Mouse (Mus musculus) kidney, postnatal 4 days (tissue): ENCODE data around the gene Ccm2.

ENCODE experiments used
- DNase-seq, 2 experiments: peaks; one replicate each; pipeline ENCODE4 v3.0.0; 2021; ENCODE audit warnings: mixed read lengths in 2 of 2

Ccm2 gene

GRCm38 (mm10) chr11:6585748-6586147 is 39.1 kb downstream of the Ccm2 start:
- DNase-seq: no peak

DNA sequence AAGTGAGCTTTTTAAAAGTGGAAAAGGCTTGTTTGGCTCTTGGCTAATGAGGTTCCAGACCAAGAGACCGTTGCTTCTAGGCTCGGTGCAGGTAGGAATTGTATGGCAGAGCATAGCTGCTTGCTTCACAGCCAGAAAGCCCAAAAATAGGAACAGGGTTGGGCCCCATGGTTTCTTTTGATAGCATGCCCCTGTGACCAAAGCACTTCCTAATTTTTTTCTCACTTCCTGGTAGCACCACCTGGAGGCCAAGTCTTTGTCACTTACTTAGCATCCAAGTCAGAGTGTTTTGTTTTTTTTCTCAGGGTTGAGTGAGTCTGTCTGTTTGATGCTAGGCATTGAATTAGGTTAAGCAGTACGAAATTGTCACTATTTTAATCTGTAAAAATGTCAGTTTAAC is 40.0 kb downstream of the Ccm2 start:
- no peak for DNase-seq

- DNase-seq: no peak
These were observed 40.7 kb downstream of the Ccm2 start for GRCm38 (mm10) chr11:6587249-6587940.

GRCm38 (mm10) chr11:6588295-6588694 is 41.6 kb downstream of the Ccm2 start:
- no peak for DNase-seq

DNA sequence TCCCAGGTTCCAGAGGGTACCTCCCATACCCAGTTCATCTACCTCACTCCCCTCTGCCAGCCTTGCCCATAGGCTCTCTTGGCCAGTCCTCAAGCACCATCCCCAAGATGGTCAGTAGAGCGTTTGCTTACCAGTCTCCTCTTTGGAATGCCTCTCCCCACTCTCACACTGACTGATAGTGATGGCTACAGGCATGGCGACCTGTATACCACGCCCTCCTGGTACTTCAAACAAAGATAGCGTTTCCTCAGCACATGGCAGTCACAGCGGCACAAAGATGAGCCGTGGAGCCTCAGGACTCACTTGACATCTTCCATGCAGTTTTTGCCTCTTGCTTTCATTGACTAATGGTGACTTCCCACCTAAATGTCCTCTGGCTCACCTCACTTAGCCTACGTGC is 43.2 kb downstream of the Ccm2 start:
- DNase-seq: no peak

DNA sequence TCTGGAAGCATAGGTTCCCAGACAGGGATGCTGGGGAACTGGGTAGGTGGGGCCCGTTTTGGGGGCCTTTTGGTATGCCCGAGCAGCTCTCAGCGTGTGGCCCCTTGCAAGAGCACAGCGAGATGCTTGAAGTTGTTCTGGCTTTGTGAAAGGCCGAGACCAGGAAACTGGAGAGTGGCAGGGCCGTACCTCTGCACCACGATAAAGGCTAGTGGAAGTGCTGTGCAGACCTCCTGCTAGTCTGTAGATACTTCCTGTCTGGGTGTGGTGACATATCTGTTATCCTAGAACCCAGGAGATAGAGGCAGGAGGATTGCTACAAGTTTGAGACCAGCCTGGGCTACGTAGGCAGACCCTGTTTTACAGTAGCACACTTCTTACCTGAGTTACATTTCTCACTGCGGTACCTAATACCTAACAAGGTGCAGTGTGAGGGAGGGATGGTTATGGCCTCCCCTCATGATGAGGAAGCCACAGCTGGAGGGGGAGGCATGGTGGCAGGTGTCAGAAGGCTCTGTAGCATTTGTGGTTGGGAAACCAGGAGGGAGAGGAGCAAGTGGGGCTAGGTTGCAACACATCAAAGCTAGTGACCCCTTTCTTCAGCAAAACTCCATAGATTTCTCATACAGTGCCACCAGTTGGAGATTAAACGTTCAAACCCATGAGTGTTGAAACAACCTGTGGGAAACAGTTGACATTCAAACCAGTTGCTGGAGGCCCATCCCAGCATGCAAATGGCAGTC is 44.4 kb downstream of the Ccm2 start:
- no peak for DNase-seq

GRCm38 (mm10) chr11:6593406-6593805 is 46.7 kb downstream of the Ccm2 start:
- DNase-seq: no peak

GRCm38 (mm10) chr11:6594845-6595244 is 48.2 kb downstream of the Ccm2 start:
- no peak for DNase-seq

DNA sequence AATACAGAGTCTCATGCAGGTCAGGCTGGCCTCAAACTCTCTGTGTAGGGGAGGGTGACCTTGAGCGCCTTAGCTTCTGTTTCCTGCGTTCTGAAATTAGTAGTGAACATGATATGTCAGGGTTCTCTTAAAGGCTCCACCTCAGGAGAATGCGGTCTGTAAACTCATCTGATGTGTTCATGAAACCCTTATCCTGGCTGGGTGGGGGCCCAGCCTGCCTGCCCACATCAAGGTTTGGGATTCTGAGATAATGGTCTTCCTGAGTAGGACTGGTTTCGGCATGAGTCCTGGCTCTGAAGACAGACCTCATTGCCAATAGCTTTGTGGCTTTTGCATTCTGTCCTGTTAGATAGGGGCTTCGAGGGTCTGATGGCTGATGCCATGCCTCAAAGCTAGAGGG is 48.7 kb downstream of the Ccm2 start:
- no peak for DNase-seq

DNA sequence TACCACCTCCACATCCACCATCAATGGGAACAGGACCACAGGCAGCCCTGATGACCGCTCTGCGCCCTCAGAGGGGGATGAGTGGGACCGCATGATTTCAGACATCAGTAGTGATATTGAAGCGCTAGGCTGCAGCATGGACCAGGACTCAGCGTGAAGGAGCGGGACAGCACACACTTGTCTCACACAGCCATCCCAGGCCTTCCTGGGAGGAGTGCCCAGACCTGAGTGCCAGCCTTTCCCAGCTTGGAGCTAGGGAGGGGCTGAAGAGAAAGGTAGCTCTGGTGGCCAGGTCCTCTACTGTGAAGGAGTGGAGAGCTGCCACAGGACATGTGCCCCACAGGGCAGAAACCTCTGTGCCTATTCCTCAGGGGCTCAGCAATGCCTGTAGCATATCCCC is 49.5 kb downstream of the Ccm2 start:
- DNase-seq: no peak

DNA sequence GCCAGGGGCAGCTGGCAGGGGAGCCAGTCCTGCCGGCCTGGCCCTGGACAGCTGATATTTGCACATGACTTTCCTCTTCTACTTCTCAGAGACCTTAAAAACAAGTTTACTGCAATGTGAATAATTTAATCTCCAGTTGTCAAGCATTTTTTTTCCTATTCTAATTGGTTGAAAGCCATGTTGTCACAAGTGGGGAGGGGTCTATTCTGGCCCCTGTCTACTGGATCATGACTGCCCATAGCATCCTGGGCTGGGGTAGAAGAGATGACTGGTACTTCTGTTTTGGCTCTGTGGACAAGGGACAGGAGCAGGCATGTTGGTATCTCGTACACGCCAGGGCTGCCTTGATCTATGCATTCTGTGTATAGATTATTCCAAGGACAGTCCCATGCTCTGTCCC is 49.9 kb downstream of the Ccm2 start:
- no peak for DNase-seq

- DNase-seq: no peak
These were observed 50.8 kb downstream of the Ccm2 start for GRCm38 (mm10) chr11:6597523-6597922.

GRCm38 (mm10) chr11:6598191-6598889 is 51.7 kb downstream of the Ccm2 start:
- DNase-seq: no peak

- DNase-seq: peak in 1 of 2 experiments; percentile 26
These were observed 52.5 kb downstream of the Ccm2 start for GRCm38 (mm10) chr11:6599011-6599681.

- no peak for DNase-seq
These were observed 53.1 kb downstream of the Ccm2 start for GRCm38 (mm10) chr11:6599831-6600230.

- DNase-seq: no peak
These were observed 53.7 kb downstream of the Ccm2 start for GRCm38 (mm10) chr11:6600284-6600944.

GRCm38 (mm10) chr11:6601649-6602480 is 55.2 kb downstream of the Ccm2 start:
- DNase-seq: peak; percentile 18 to 37

- no peak for DNase-seq
These were observed 56.0 kb downstream of the Ccm2 start for GRCm38 (mm10) chr11:6602662-6603061.

DNA sequence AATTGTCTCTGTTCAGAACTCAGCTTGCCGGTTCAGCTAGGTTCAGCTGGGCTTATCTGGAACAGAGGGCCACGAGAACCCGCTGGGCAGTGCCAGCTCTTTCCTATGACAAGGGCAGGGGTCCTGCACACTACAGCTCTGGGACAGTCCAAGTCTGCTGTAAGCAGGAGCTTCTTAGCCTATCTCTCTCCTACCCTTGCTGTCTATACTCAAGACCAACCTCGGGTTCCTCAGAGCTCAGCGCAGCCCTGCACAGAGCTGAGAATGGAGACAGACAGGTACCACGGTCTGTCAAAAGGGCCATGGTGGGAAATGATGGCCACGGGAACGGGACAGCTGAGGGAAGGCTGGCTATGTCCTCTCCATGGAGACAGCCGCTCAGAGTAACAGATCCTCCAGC is 56.5 kb downstream of the Ccm2 start:
- DNase-seq: no peak

GRCm38 (mm10) chr11:6603887-6604603 is 57.4 kb downstream of the Ccm2 start:
- peak; percentile 55 to 68 for DNase-seq

GRCm38 (mm10) chr11:6604604-6604936 is 57.9 kb downstream of the Ccm2 start:
- no peak for DNase-seq
